Mouse (Mus musculus): ENCODE measurements around the gene Cd300lb. TPM values are rescaled to one million over a fixed set of nuclear protein-coding genes. Genes with fewer than 3 reads are reported as not detected.
A peak's percentile ranks its signal among the peaks of the same experiment; 100 is the strongest.

The Cd300lb gene
- total RNA-seq, 2 experiments from 2014 or later = 9.2 to 14.8 TPM

GRCm38 (mm10) chr11:114889991-114890518 lies 44.1 kb downstream of the Cd300lb start, which contains the start of gene Cd300a:
Gene Cd300a, plus strand, starts transcription at chr11:114890041.
- no peak for ATAC-seq (replicated peaks; ENCODE audit: low FRiP score, poor library complexity, severe bottlenecking)

DNA sequence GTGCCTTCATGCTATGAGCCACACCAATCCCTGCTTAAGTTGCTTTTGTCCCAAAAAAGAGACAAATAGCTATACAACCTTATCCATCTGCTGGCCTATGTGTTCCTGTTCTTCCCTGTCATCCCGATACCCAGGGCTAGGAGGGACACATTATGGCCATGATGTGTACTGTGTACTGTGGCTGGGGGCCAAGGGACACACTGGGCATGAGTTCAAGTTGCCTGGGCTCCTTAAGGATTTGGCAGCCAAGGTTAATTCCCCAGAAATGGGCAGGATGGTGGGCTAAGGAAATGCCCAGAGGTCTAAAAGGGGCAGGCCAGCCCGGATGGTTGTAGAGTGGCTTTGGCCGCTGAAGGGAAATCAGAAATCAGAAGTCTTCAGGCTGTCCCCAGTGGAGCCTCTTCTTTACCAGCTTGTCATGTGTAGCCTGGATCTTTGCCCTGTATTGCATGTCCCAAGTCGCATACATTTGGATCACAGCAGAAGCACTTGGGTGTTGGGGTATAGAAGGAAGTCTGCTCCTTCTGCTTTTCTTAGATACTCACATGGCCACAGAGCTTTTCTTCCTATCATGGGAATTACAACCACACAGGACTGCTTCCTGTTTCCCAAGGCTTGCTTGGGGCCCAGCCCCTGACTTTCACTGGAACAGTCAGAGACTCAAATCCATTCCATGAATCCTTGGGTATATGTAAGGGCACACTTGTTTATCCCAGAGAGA lies 49.6 kb downstream of the Cd300lb start:
- no peak for ATAC-seq (replicated peaks; ENCODE audit: low FRiP score, poor library complexity, severe bottlenecking)

DNA sequence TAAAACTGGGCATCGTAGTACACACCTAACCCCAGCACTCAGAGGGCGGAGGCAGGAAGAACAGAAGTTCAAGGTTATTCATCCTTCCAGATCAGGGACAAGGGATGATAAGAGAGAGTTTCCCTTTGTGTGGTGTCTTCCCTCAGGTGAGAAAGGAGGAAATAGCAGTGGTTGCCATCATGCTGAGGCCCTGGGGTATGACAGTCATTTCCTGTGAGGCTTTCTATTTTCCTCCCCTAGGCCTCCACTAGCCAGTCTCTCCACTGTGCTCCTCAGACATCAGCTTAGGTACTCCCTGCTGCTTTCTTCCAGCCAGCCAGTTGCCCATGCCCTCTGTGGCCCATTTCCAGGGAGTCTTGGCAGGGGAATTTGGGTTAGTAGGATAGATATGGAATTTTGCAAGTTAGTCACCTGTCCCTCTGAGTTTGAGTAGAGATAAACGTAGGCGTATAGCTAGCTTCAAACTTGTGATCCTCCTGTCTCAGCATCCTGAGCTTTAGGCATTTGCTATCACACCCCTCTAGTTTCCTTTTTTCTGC lies 50.9 kb downstream of the Cd300lb start:
- ATAC-seq (replicated peaks; ENCODE audit: low FRiP score, poor library complexity, severe bottlenecking) = no peak

GRCm38 (mm10) chr11:114880589-114880988 lies 53.6 kb downstream of the Cd300lb start:
- no peak for ATAC-seq (replicated peaks; ENCODE audit: low FRiP score, poor library complexity, severe bottlenecking)

- no peak for ATAC-seq (replicated peaks; ENCODE audit: low FRiP score, poor library complexity, severe bottlenecking)
Measured at GRCm38 (mm10) chr11:114880185-114880584, 54.0 kb downstream of the Cd300lb start.

DNA sequence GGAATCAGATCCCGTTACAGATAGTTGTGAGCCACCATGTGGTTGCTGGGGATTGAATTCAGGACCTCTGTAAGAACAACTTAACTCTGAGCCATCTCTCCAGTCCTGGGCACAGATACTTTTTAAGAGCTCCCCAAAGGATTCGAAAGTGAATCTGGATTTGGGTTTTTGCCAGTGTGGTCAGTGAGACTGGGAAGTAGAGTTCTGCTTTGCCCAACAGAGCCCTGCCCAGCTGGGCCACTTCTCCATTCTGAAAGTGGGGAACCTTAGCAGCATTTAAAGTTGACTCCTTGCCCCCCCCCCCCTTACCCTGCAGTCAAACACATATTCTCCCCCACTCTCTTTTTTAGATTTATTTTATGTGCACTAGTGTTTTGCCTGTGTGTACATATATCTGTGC lies 54.5 kb downstream of the Cd300lb start:
- ATAC-seq (replicated peaks; ENCODE audit: low FRiP score, poor library complexity, severe bottlenecking) = no peak

DNA sequence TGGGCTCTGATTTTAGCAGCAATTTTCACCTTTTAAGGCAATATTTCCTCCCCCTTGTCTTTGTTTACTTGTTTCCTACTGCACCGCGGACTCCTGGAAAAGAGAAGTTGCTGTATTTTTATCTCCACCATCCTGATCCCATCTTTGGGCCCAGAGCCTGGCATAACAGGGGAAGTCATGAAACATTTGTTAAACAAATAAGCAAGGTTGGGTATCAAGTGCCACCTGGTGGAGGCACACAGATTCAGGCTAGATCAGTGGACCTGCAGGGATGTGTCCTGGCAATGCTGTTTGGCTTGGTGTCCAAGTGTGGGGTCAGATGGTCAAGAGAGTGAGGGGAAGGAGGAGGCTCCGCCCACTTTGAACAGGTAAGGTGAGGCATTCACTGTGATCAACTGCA lies 57.0 kb downstream of the Cd300lb start:
- no peak for ATAC-seq (replicated peaks; ENCODE audit: low FRiP score, poor library complexity, severe bottlenecking)

DNA sequence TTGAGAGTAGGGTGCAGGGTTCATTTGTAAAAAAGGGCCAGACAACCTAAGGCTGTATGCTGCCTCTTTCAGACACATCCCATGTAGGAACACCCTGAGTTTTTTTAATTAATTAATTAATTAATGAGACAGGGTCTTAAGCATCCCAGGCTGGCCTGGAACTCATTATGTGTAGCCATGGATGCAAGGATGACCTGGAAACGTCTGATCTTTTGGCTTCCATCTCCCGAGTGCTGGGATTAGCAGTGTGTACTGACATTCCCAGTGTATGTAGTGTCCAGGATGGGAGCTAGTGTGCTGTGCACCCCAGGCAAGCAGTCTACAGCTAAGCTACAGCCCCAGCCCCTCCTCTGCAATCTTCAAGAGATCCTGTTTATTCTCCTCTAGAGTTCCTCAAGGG lies 57.6 kb downstream of the Cd300lb start:
- no peak for ATAC-seq (replicated peaks; ENCODE audit: low FRiP score, poor library complexity, severe bottlenecking)

DNA sequence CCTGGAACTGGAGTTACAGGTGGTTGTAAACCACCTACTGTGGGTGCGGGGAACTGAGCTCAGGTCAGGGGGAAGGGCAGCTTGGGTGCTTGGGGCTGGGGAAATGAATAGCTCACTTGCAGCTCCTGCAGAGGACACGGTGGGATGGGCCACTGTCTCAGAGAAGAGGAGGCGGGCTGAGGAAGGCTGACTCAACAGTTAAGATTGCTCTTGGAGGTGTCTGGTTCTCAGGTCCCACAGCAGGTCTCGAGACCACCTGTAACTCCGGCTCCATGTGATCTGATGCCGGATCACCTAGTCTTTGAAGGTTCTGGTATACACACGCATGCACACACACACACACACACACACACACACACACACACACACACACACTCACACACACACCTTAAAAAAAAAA lies 58.0 kb downstream of the Cd300lb start:
- ATAC-seq (replicated peaks; ENCODE audit: low FRiP score, poor library complexity, severe bottlenecking) = no peak

DNA sequence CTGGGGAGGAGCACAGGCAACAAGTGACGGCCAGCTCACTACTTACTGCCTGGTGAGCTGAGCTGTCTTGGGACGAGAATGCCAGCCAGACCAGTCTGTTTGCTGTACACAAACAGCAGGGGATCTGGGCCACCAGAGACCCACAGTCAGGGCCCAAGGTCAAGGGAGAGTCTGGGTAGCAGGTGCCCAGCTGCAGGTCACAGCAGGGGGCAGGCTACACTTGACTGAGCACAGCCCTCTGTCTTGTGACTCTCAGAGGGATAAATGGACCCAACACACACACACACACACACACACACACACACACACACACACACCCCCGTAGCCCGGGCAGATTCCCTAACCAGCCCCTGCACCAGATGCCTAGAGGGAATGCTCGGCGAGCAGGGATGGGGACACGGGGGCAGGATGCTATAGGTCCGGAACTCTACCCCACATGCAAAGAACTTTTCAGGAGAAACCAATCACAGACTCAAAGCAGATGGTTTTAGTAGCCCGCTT lies 58.8 kb downstream of the Cd300lb start:
- no peak for ATAC-seq (replicated peaks; ENCODE audit: low FRiP score, poor library complexity, severe bottlenecking)

DNA sequence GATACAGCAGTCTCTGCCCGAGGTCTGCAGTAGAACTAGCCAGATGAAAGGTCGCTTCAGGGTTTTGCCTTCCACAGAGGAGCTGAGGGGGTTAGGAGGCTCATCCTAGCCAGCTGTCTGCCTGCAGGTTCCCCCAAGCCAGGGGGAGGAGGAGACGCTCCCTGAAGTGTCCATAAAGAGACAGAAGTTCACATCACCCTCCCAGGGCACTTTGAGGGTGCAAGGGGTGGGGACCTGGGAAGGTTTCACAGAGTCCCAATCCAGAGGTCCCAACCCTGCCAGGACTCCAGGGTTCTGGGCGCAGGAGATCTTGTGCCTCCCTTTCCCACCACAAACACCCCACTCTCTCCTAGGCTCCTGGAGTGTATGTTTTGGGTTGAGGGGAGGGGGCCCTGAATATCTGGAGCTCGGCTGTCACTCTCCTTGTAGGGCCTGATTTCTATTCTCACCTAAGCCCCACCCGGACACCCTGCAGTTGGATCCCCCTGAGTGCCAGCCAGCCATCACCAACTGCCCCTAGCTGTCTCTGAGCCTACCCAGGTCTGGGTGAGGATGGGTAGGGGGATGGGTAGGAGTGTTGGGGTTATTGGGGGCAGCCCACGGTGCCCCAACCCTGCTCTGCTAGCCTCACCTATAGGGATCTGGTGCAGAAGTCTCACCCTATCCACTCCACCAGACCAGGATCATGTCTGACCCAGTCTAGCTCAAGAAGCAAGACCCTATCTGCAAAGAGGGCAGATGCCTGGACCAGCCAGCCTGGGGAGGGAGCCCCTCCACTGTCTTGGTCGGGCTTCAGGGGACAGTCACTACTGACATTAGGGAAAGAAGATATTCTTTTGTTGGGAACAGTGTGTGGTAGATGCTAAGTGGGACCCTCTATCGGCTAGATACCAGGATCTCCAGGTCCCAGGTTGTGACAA lies 59.7 kb downstream of the Cd300lb start:
- ATAC-seq (replicated peaks; ENCODE audit: low FRiP score, poor library complexity, severe bottlenecking) = 0 out of 2 replicates have a peak, but pooled peaks have one; percentile 53

GRCm38 (mm10) chr11:114873022-114873817 lies 61.0 kb downstream of the Cd300lb start:
- no peak for ATAC-seq (replicated peaks; ENCODE audit: low FRiP score, poor library complexity, severe bottlenecking)

Other genes starting within 250 kb of the Cd300lb start
- not detected in 2 replicates for gene Dnaic2, start 207.0 kb downstream of the Cd300lb start, total RNA-seq (2015; ENCODE audit: low replicate concordance)
- not detected in 2 replicates for gene Dnaic2, start 207.0 kb downstream of the Cd300lb start, total RNA-seq (2017; ENCODE audit: low replicate concordance)
- gene Kif19a, start 169.0 kb downstream of the Cd300lb start, total RNA-seq (2015; ENCODE audit: low replicate concordance) = 0.58 TPM in 1 of 2 replicates, not detected in the other
- gene Kif19a, start 169.0 kb downstream of the Cd300lb start, total RNA-seq (2017; ENCODE audit: low replicate concordance) = 0.70 TPM in 1 of 2 replicates, not detected in the other
- not detected in 2 replicates for gene Btbd17, start 138.4 kb downstream of the Cd300lb start, total RNA-seq (2015; ENCODE audit: low replicate concordance)
- not detected in 2 replicates for gene Btbd17, start 138.4 kb downstream of the Cd300lb start, total RNA-seq (2017; ENCODE audit: low replicate concordance)
- gene Gpr142, start 135.5 kb downstream of the Cd300lb start, total RNA-seq (2015; ENCODE audit: low replicate concordance) = not detected in 2 replicates
- not detected in 2 replicates for gene Gpr142, start 135.5 kb downstream of the Cd300lb start, total RNA-seq (2017; ENCODE audit: low replicate concordance)
- gene Gprc5c, start 83.2 kb downstream of the Cd300lb start, total RNA-seq (2015; ENCODE audit: low replicate concordance) = 0.77 TPM in 1 of 2 replicates, not detected in the other
- gene Gprc5c, start 83.2 kb downstream of the Cd300lb start, total RNA-seq (2017; ENCODE audit: low replicate concordance) = 0.09 TPM in 1 of 2 replicates, not detected in the other
- gene Cd300a, start 44.3 kb downstream of the Cd300lb start, total RNA-seq (2015; ENCODE audit: low replicate concordance) = 3.8 and 4.8 TPM in 2 replicates
- 3.7 and 7.1 TPM in 2 replicates for gene Cd300a, start 44.3 kb downstream of the Cd300lb start, total RNA-seq (2017; ENCODE audit: low replicate concordance)
- not detected in 2 replicates for gene Cd300c, start 34.8 kb upstream of the Cd300lb start, total RNA-seq (2015; ENCODE audit: low replicate concordance)
- 0.60 and 2.2 TPM in 2 replicates for gene Cd300c, start 34.8 kb upstream of the Cd300lb start, total RNA-seq (2017; ENCODE audit: low replicate concordance)
- gene Cd300ld, start 55.5 kb upstream of the Cd300lb start, total RNA-seq (2015; ENCODE audit: low replicate concordance) = 5.2 and 9.2 TPM in 2 replicates
- 3.1 and 5.4 TPM in 2 replicates for gene Cd300ld, start 55.5 kb upstream of the Cd300lb start, total RNA-seq (2017; ENCODE audit: low replicate concordance)
- gene Cd300c2, start 67.5 kb upstream of the Cd300lb start, total RNA-seq (2015; ENCODE audit: low replicate concordance) = 1.5 and 2.3 TPM in 2 replicates
- 1.8 and 3.4 TPM in 2 replicates for gene Cd300c2, start 67.5 kb upstream of the Cd300lb start, total RNA-seq (2017; ENCODE audit: low replicate concordance)
- not detected in 2 replicates for gene Cd300ld2, start 81.8 kb upstream of the Cd300lb start, total RNA-seq (2015; ENCODE audit: low replicate concordance)
- gene Cd300ld2, start 81.8 kb upstream of the Cd300lb start, total RNA-seq (2017; ENCODE audit: low replicate concordance) = not detected in 2 replicates
- 1.7 TPM in 1 of 2 replicates, not detected in the other for gene Cd300ld4, start 92.6 kb upstream of the Cd300lb start, total RNA-seq (2015; ENCODE audit: low replicate concordance)
- 2.1 TPM in 1 of 2 replicates, not detected in the other for gene Cd300ld4, start 92.6 kb upstream of the Cd300lb start, total RNA-seq (2017; ENCODE audit: low replicate concordance)
- gene Cd300ld5, start 103.4 kb upstream of the Cd300lb start, total RNA-seq (2015; ENCODE audit: low replicate concordance) = 1.7 TPM in 1 of 2 replicates, not detected in the other
- gene Cd300ld5, start 103.4 kb upstream of the Cd300lb start, total RNA-seq (2017; ENCODE audit: low replicate concordance) = not detected in 2 replicates
- gene Cd300ld3, start 114.0 kb upstream of the Cd300lb start, total RNA-seq (2015; ENCODE audit: low replicate concordance) = 1.7 and 27.2 TPM in 2 replicates
- 13.0 TPM in 1 of 2 replicates, not detected in the other for gene Cd300ld3, start 114.0 kb upstream of the Cd300lb start, total RNA-seq (2017; ENCODE audit: low replicate concordance)
- 2.3 and 2.7 TPM in 2 replicates for gene Cd300e, start 127.8 kb upstream of the Cd300lb start, total RNA-seq (2015; ENCODE audit: low replicate concordance)
- 0.42 and 0.43 TPM in 2 replicates for gene Cd300e, start 127.8 kb upstream of the Cd300lb start, total RNA-seq (2017; ENCODE audit: low replicate concordance)
- gene Rab37, start 157.0 kb upstream of the Cd300lb start, total RNA-seq (2015; ENCODE audit: low replicate concordance) = 4.8 and 7.5 TPM in 2 replicates
- gene Rab37, start 157.0 kb upstream of the Cd300lb start, total RNA-seq (2017; ENCODE audit: low replicate concordance) = 3.8 and 4.3 TPM in 2 replicates
- 6.3 and 17.3 TPM in 2 replicates for gene Cd300lf, start 199.6 kb upstream of the Cd300lb start, total RNA-seq (2015; ENCODE audit: low replicate concordance)
- 11.3 and 13.7 TPM in 2 replicates for gene Cd300lf, start 199.6 kb upstream of the Cd300lb start, total RNA-seq (2017; ENCODE audit: low replicate concordance)
- 22.2 and 22.5 TPM in 2 replicates for gene Slc9a3r1, start 229.0 kb upstream of the Cd300lb start, total RNA-seq (2015; ENCODE audit: low replicate concordance)
- 17.7 and 19.1 TPM in 2 replicates for gene Slc9a3r1, start 229.0 kb upstream of the Cd300lb start, total RNA-seq (2017; ENCODE audit: low replicate concordance)

Measured in erythroblast, adult 5-6 weeks (primary cell).